Mouse (Mus musculus): ENCODE data around the gene Nop10.
A peak's percentile ranks its signal among the peaks of the same experiment; 100 is the strongest.

Nop10 gene

GRCm38 (mm10) chr2:112261748-112262653 is at the start of gene Nop10:
TSS of gene Nop10 (plus strand) at chr2:112261926.
- peak; percentile 91 for DNase-seq

DNA sequence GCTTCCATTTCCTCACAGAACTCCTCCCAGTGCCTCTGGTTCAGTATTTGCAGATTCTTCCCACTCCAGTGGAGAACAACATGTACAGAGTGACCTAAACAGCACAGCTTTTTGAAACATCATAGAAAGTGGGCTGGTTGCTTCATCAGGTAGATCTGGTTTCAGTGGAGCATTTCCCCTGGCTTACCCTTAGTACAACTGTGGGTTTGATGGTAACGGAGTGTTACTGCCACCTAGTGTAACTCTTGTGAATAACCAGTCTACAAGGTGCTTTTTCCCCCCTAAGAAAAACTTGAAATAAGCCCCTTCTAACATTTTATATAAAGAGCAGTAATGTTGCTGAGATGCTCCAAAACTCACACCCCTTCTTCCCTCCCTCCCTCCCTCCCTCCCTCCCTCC is 45.7 kb upstream of the Nop10 start:
- DNase-seq, result peak; percentile 31

DNA sequence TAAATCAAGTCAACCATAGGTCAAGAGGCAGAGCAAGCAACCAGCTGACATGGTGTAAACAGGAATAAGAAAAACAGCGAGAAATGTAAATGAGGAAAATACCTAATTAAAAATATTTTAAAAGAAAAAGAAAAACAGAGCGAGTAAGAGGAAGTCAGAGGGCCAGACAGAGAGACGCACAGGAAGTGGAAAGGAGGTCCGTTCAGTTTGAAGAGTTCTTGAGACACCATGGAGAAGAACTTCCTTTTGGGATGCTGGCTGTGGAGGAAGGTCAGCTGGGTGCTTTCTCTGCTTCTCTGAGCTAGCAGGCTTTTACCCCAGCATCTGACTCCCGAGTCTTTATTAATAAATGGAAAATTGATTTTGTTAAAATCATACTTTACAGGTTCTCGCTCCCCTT is 44.1 kb upstream of the Nop10 start:
- DNase-seq, result no peak

DNA sequence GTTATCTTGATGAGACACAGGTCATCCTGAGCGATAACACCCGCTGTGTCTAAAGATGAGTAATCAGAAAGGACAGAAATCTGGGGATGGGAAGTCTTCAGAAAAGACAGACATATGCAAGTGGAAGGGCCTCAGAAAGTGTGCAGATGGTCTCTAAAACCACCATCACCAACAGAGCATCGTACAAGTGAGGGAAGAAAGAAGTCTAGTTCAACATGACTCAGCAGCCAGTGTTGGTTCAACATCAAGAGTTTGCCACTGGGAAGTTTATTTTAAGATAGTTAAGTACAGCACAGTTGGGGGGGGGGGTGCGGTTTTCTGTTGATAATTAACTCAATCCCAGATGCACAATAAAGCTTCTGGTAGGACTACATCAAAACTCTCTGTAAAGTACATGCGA is 40.8 kb upstream of the Nop10 start:
- no peak for DNase-seq

- DNase-seq, result no peak
These were observed 39.1 kb upstream of the Nop10 start for GRCm38 (mm10) chr2:112222607-112223006.

- DNase-seq, result no peak
These were observed 37.4 kb upstream of the Nop10 start for GRCm38 (mm10) chr2:112224356-112224755.

GRCm38 (mm10) chr2:112232623-112233022 is 29.1 kb upstream of the Nop10 start:
- no peak for DNase-seq

GRCm38 (mm10) chr2:112236620-112237019 is 25.1 kb upstream of the Nop10 start:
- DNase-seq, result no peak

DNA sequence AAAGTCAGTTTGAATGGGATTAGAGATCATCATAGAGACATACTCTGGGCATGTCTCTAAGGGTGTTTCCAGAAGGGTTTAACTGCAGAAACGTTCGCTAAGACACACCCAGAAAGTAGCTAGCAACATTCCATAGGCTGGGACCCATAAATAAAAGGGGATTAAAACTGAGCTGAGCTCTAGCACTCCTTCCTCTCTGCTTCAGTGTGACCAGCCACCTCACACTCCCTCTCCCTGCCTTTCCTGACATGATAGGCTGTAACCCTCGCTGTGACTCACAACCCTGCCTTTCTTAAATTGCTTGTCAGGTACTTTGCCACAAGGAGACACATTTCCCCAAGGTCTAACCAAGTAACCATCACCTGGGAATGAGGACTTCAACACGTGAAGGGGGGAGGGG is 23.7 kb upstream of the Nop10 start:
- DNase-seq, result no peak

- DNase-seq, result peak; percentile 80
These were observed 22.4 kb upstream of the Nop10 start, which contains the start of gene Lpcat4 for GRCm38 (mm10) chr2:112239212-112239934. TSS of gene Lpcat4 (plus strand) at chr2:112239468.

GRCm38 (mm10) chr2:112239935-112240721 is 21.6 kb upstream of the Nop10 start:
- DNase-seq, result no peak

DNA sequence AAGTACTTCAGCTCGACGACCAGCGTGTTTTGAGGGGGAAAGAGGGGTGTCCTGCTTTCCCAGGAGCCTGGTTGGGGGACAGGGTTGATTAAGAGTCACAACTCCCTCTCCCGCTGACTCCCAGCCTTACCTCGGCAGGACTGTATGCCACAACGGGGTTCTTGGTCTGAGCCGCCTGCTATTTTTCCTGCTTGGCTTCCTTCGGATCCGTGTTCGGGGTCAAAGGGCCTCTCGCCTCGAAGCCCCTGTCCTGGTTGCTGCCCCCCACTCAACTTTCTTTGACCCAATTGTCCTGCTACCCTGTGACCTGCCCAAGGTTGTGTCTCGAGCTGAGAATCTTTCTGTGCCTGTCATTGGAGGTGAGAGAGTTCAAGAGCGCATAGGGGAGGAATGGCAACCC is 19.9 kb upstream of the Nop10 start:
- no peak for DNase-seq

DNA sequence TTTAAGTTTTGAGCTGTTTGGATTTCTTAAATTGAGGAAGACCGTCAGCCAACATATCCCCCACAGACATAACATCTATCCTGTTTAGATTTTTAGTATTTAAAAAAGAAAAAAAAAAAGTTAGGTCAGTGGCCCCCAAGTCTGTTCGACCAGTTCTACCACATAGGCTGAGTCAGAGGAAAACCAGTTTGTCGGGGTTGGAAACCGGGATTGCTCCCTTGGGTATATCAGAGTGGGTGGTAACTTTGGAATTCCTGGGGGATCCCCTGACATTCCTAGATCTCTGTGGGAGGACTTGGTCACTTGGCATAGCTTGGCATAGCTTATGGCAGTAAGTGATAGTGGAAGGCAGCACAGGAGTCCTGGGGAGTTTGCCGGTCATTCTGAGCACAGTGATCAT is 16.4 kb upstream of the Nop10 start:
- DNase-seq, result no peak

DNA sequence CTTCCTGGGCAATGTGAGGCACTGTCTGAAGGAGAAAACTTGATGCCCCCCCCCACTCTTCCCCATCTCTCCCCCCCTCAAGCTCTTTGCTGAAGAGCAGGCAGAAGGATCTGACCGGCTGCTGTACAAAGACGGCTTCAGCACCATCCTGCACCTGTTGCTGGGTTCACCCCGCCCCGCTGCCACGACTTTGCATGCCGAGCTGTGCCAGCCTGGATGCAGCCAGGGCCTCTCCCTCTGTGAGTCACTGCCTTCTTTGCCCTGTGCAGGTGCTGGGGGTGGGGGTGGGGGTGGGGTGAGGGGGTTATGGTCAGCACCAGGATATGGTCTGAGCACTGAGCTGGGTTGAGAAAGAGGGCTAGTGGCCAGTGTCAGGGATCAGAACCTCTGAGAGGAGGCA is 15.5 kb upstream of the Nop10 start:
- no peak for DNase-seq

DNA sequence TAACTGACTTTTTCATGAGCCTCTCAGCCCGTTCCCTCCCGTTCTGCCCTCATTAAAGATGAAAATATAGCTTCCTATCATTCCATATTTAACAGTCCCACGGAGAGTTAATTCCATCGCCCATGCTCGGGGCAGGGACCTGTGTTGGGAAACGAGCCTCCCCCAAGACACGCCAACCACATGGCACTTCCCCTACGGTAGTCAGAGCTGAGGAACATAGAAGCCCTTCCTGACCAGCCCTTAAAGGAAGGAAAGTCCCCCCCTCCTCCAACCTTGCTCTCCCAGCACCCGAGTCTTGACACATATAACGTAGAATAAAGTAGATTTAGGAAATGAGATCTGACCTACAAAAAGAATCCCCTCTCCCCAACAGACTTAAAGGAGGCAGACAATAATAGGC is 14.4 kb upstream of the Nop10 start:
- no peak for DNase-seq

- no peak for DNase-seq
These were observed 11.8 kb upstream of the Nop10 start for GRCm38 (mm10) chr2:112249780-112250453.

DNA sequence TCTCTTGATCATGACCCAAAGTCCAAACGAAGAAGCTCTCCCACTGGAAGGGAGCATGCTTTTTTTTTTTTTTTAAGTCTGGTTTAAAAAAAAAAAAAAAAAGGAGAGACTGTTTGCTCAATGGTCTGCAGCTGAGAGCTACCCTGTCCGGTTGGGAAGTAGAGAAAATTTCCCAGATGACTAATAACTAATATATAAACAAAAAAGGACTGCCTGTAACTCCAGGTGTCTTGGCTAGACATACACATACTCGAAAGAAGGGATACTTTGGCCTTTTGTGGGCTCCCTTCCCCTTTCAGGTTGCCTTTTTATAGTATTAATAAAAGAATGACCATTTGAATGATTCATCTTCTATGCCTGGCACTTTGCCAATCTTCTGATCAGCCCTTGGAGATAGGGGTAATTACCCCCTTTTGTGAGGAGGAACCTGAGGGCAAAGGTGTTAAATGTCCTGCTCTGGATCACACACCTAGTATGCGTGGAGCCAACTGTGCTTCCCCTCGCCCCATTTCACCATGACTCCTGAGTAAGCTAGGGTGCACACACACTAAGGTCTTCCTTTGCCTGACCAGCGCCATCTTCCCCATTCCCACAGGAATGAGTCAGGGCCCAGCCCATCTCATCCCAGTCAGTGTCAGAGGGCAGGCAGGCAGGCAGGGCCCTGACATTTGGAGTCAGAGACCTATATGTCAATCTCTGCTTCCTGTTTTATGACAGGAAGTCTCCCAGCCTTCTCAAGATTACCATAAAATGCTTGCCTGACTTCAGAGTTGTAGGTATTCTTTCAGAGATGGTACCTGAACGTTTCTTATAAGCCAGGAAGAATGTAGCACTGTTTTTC is 6.8 kb upstream of the Nop10 start:
- no peak for DNase-seq

DNA sequence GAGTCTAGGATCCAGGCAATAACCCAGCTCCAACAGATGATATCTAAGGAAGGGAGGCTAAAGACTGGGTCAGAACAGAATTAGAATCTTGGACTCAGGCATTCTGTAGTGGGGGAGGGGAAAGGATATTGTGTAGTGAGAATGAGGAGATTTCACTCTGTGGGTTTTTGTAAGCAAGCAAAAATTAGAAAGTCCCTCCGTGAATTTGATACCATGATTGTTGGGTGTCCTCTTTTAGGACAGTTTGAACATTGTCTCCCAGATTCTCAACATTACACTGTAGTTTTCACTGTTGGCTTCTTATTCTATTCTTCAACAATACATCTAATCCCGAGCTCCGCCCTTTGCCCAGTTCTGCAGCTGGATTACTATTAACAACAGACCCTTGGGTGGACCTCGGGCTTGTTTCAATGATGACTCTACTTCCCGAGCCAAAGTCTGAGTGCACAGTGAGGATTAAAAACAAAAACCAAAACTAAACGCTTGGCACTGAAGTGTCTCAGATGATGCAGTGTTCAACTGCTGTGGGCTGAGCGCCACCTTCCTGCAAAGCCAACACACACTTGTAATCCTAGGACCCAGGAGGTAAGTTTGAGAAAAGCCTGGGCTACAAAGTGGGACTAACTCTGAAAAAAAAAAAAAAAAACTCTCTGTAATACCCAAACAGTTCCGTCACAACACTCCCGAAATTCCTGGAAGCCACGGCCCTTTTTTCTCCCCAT is 2.3 kb upstream of the Nop10 start, which contains the start of gene Nutm1:
Gene Nutm1, minus strand, starts transcription at position 51 of the 722 bp plus-strand sequence.
- DNase-seq, result no peak

DNA sequence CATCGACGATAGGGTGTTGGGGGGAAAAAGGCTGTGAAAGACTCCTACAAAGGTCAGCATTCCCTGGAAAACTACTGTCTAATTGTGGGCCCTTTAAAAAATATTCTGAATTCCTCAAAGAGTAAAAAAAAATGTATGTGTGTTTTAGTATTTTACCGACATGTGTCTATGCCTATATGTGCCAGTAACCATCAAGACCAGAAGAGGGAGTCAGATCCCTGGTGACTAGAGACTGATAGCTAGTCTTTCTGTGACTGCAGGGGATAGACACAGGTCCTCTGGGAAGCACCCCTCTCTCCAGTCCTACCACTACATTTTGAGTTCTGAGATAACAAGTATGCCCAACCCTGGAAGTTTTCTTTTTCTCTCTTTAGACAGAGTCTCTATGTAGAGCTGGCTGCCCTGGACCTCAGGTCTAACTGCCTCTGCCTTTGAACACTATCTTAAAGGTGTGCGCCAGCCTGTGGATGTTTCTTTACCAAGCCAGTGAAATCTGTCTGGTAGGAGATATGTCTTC is 1.1 kb downstream of the Nop10 start:
- DNase-seq, result peak; percentile 39

- no peak for DNase-seq
These were observed 2.6 kb downstream of the Nop10 start for GRCm38 (mm10) chr2:112264364-112264763.

Measured in kidney, adult 9 months (tissue).